Mouse (Mus musculus) myocyte (in vitro differentiated cells): ENCODE data around the gene Nlrc3.

Source experiments
- CEBPB ChIP-seq: IDR thresholded peaks from 2 replicates; pipeline ENCODE4 v1.6.1; 2011; ENCODE audit warnings: mild to moderate bottlenecking, moderate library complexity; ENCODE audit not compliant: poor library complexity, insufficient read depth, severe bottlenecking
- E2F4 ChIP-seq: IDR thresholded peaks from one replicate; pipeline ENCODE4 v1.6.1; 2011; ENCODE audit warnings: mild to moderate bottlenecking, control low read depth, moderate library complexity; ENCODE audit not compliant: insufficient read depth
- MAX ChIP-seq: IDR thresholded peaks from one replicate; pipeline ENCODE4 v1.6.1; 2011; ENCODE audit warnings: low read depth, mild to moderate bottlenecking, control low read depth
- MYOD1 ChIP-seq, 3 experiments: IDR thresholded peaks; one replicate each; pipeline ENCODE4 v1.6.1; 2011; ENCODE audit warnings: control low read depth in 2 of 3, low read depth in 2 of 3, mild to moderate bottlenecking in 2 of 3, moderate library complexity in 1 of 3; ENCODE audit not compliant: insufficient read length in 2 of 3, control insufficient read depth in 1 of 3
- POLR2A ChIP-seq: IDR thresholded peaks from one replicate; pipeline ENCODE4 v1.6.1; 2011; ENCODE audit warnings: low read depth, mild to moderate bottlenecking, control low read depth, moderate library complexity; ENCODE audit not compliant: insufficient read length
- POLR2AphosphoS2 ChIP-seq: IDR thresholded peaks from one replicate; pipeline ENCODE4 v1.6.1; 2011; ENCODE audit warnings: low read depth, control low read depth; ENCODE audit not compliant: insufficient read length
- REST ChIP-seq: IDR thresholded peaks from one replicate; pipeline ENCODE4 v1.6.1; 2011; ENCODE audit warnings: mild to moderate bottlenecking, control low read depth, moderate library complexity; ENCODE audit not compliant: insufficient read depth, insufficient read length
- TCF12 ChIP-seq: IDR thresholded peaks from one replicate; pipeline ENCODE4 v1.6.1; 2011; ENCODE audit warnings: mild to moderate bottlenecking, control low read depth; ENCODE audit not compliant: poor library complexity, insufficient read depth, severe bottlenecking
- USF1 ChIP-seq: IDR thresholded peaks from one replicate; pipeline ENCODE4 v1.6.1; 2011; ENCODE audit warnings: low read depth, mild to moderate bottlenecking, control low read depth, moderate library complexity

GRCm38 (mm10) chr16:3929151-3929550 lies 47.3 kb downstream of the Nlrc3 start:
- no peak for TF ChIP-seq TCF12
- no peak for TF ChIP-seq CEBPB
- no peak for TF ChIP-seq POLR2A
- no peak for TF ChIP-seq E2F4
- TF ChIP-seq MYOD1 (IDR thresholded peaks at IDR 0.05; ENCODE audit: control insufficient read depth in 1 of 3, insufficient read length in 2 of 3, low read depth in 2 of 3), result no peak
- no peak for TF ChIP-seq MAX
- no peak for TF ChIP-seq USF1
- no peak for TF ChIP-seq POLR2AphosphoS2
- no peak for TF ChIP-seq REST
